ENCODE assay signal across 8 mouse cellular contexts in genomic region chr7:80140815-80141214, GRCm38 (mm10). TPM values are rescaled to one million over a fixed set of nuclear protein-coding genes. Genes with fewer than 3 reads are reported as not detected.
DNase-seq lines count a peak whose midpoint lies in the region; ATAC-seq and TF ChIP-seq lines count a peak whose summit lies in the region.

No protein-coding gene starts in this region.

- H3K9ac ChIP-seq in embryonic facial prominence, embryonic 12.5 days, result no peak overlapping the region
- H3K9ac ChIP-seq in kidney, embryonic 15.5 days, result 0 out of 2 replicates have a peak overlapping the region, but pooled peaks have one; percentile 21
- no peak overlapping the region for H3K9ac ChIP-seq in liver, embryonic 14.5 days (replicated peaks)
- H3K9ac ChIP-seq in neural tube, embryonic 14.5 days (replicated peaks; ENCODE audit: low read depth, low read length), result no peak overlapping the region

- H3K9me3 ChIP-seq in embryonic facial prominence, embryonic 12.5 days, result peaks cover 7% of the 10 kb centered on the region
- peaks cover 4% of the 10 kb centered on the region; the same call in 1 of the 2 replicates for H3K9me3 ChIP-seq in heart, embryonic 10.5 days
- H3K9me3 ChIP-seq in kidney, embryonic 15.5 days (replicated peaks), result 0 out of 2 replicates have a peak, but pooled peaks cover 3% of the 10 kb centered on the region
- H3K9me3 ChIP-seq in liver, embryonic 14.5 days (ENCODE audit: control insufficient read depth, low read length), result no peaks in the 10 kb centered on the region
- H3K9me3 ChIP-seq in neural tube, embryonic 14.5 days (ENCODE audit: control insufficient read depth, low read length), result no peaks in the 10 kb centered on the region

- H3K4me2 ChIP-seq in embryonic facial prominence, embryonic 12.5 days (replicated peaks), result no peak overlapping the region
- no peak overlapping the region for H3K4me2 ChIP-seq in kidney, embryonic 15.5 days
- no peak overlapping the region for H3K4me2 ChIP-seq in liver, embryonic 14.5 days (ENCODE audit: low read depth)
- H3K4me2 ChIP-seq in neural tube, embryonic 14.5 days (ENCODE audit: low read depth, low read length), result no peak overlapping the region

- peaks cover 8% of the 10 kb centered on the region; the same call in 1 of the 2 replicates for H3K4me1 ChIP-seq in embryonic facial prominence, embryonic 12.5 days
- H3K4me1 ChIP-seq in heart, embryonic 10.5 days, result peaks cover 11% of the 10 kb centered on the region
- peaks cover 10% of the 10 kb centered on the region for H3K4me1 ChIP-seq in kidney, embryonic 15.5 days
- H3K4me1 ChIP-seq in liver, embryonic 14.5 days (replicated peaks; ENCODE audit: control insufficient read depth in 2 of 2, insufficient read depth in 2 of 2, low read length in 1 of 2), result peaks cover 24 to 32% of the 10 kb centered on the region in 2 experiments
- H3K4me1 ChIP-seq in neural tube, embryonic 14.5 days (ENCODE audit: control insufficient read depth, insufficient read depth, low read length), result no peaks in the 10 kb centered on the region
- H3K4me1 ChIP-seq in testis, adult 2 months (ENCODE audit: control insufficient read depth, insufficient read depth, low read length), result peaks cover 11% of the 10 kb centered on the region

- H3K27ac ChIP-seq in embryonic facial prominence, embryonic 12.5 days, result no peak overlapping the region
- H3K27ac ChIP-seq in heart, embryonic 10.5 days, result peak overlapping the region; percentile 38; the same call in 1 of the 2 replicates
- no peak overlapping the region for H3K27ac ChIP-seq in kidney, embryonic 15.5 days
- H3K27ac ChIP-seq in liver, embryonic 14.5 days, result no peak overlapping the region
- no peak overlapping the region for H3K27ac ChIP-seq in neural tube, embryonic 14.5 days (ENCODE audit: low read depth, low read length)
- H3K27ac ChIP-seq in testis, adult 2 months (ENCODE audit: control insufficient read depth, insufficient read depth, low read depth, low read length), result no peak overlapping the region

- no peak overlapping the region for H3K4me3 ChIP-seq in embryonic facial prominence, embryonic 12.5 days
- H3K4me3 ChIP-seq in heart, embryonic 10.5 days, result no peak overlapping the region
- no peak overlapping the region for H3K4me3 ChIP-seq in kidney, embryonic 15.5 days (replicated peaks)
- no peak overlapping the region for H3K4me3 ChIP-seq in liver, embryonic 14.5 days (ENCODE audit: insufficient read depth in 1 of 2, low read depth in 2 of 2, low read length in 2 of 2)
- H3K4me3 ChIP-seq in neural tube, embryonic 14.5 days (ENCODE audit: low read depth, low read length), result no peak overlapping the region
- H3K4me3 ChIP-seq in testis, adult 2 months (ENCODE audit: control insufficient read depth, low read depth, low read length), result no peak overlapping the region

- 17% methylated on average over 9 of the region's 9 CpGs for WGBS in embryonic facial prominence, embryonic 12.5 days
- 19% methylated on average over 9 of the region's 9 CpGs for WGBS in heart, embryonic 10.5 days
- 13% methylated on average over 9 of the region's 9 CpGs for WGBS in kidney, embryonic 15.5 days
- 20% methylated on average over 9 of the region's 9 CpGs for WGBS in liver, embryonic 14.5 days (ENCODE audit: insufficient replicate concordance)
- 16% methylated on average over 9 of the region's 9 CpGs for WGBS in neural tube, embryonic 14.5 days

- peak; percentile 91 for TF ChIP-seq CTCF in liver, embryonic 14.5 days (IDR thresholded peaks at IDR 0.05; ENCODE audit: low read depth)
- peak; percentile 64; the same call in 1 of the 2 replicates for TF ChIP-seq CTCF in testis, adult 2 months (IDR thresholded peaks at IDR 0.05; ENCODE audit: control insufficient read depth, insufficient read depth, insufficient replicate concordance, low read depth, low read length)

- no peak for TF ChIP-seq EP300 in liver, embryonic 14.5 days (IDR thresholded peaks at IDR 0.05; ENCODE audit: low read depth)

- no peaks in the 10 kb centered on the region for H3K27me3 ChIP-seq in embryonic facial prominence, embryonic 12.5 days
- no peaks in the 10 kb centered on the region; the same call in 1 of the 2 replicates for H3K27me3 ChIP-seq in heart, embryonic 10.5 days (ENCODE audit: insufficient read depth, poor library complexity, severe bottlenecking)
- H3K27me3 ChIP-seq in kidney, embryonic 15.5 days, result no peaks in the 10 kb centered on the region
- no peaks in the 10 kb centered on the region for H3K27me3 ChIP-seq in liver, embryonic 14.5 days (ENCODE audit: control insufficient read depth, insufficient read depth, low read length)
- no peaks in the 10 kb centered on the region for H3K27me3 ChIP-seq in neural tube, embryonic 14.5 days (ENCODE audit: control insufficient read depth, insufficient read depth, low read length)
- no peaks in the 10 kb centered on the region for H3K27me3 ChIP-seq in testis, adult 2 months (ENCODE audit: control insufficient read depth, insufficient read depth, low read length)

- H3K36me3 ChIP-seq in embryonic facial prominence, embryonic 12.5 days, result no peaks in the 10 kb centered on the region
- no peaks in the 10 kb centered on the region for H3K36me3 ChIP-seq in heart, embryonic 10.5 days
- no peaks in the 10 kb centered on the region for H3K36me3 ChIP-seq in kidney, embryonic 15.5 days
- H3K36me3 ChIP-seq in liver, embryonic 14.5 days (replicated peaks; ENCODE audit: control insufficient read depth, insufficient read depth, low read depth), result no peaks in the 10 kb centered on the region
- H3K36me3 ChIP-seq in neural tube, embryonic 14.5 days (ENCODE audit: control insufficient read depth, insufficient read depth, low read length), result no peaks in the 10 kb centered on the region
- no peaks in the 10 kb centered on the region for H3K36me3 ChIP-seq in testis, adult 2 months (ENCODE audit: control insufficient read depth, insufficient read depth, low read length)

- peak; percentile 66 for ATAC-seq in embryonic facial prominence, embryonic 12.5 days (ENCODE audit: insufficient number of reproducible peaks, insufficient read depth, low FRiP score, low TSS enrichment)
- 0 out of 2 replicates have a peak, but pooled peaks have one; percentile 52 for ATAC-seq in kidney, embryonic 15.5 days (replicated peaks; ENCODE audit: low FRiP score)
- ATAC-seq in liver, embryonic 14.5 days (ENCODE audit: insufficient read depth), result peak; percentile 60
- ATAC-seq in neural tube, embryonic 14.5 days (ENCODE audit: low read depth), result peak; percentile 66; the same call in 1 of the 2 replicates

- TF ChIP-seq POLR2A in testis, adult 2 months (IDR thresholded peaks at IDR 0.05; ENCODE audit: control insufficient read depth, low read depth, low read length), result no peak

- peak; percentile 85 to 87 for DNase-seq in B cell, adult 2 months
- peak; percentile 82 to 85 for DNase-seq in adrenal gland, postnatal 36 days
- no peak for DNase-seq in heart, embryonic 10.5 days (ENCODE audit: low spot score)
- DNase-seq in liver, embryonic 14.5 days (ENCODE audit: low read depth in 3 of 3, low spot score in 3 of 3), result peak in 1 of 3 experiments; percentile 56

RNA-seq across cellular contexts. Expression of gene Idh2, which starts 25.6 kb away (rescaled TPM):
- 100 to 1,000 TPM; 148 to 188 TPM for total RNA-seq in adrenal gland, postnatal 36 days (2021)
- polyA plus RNA-seq in embryonic facial prominence, embryonic 12.5 days (2016; fragmentation: Nextera tagmentation; extraction: Ambion mirVana), result 495 and 498 TPM in 2 replicates
- 830 and 1,266 TPM in 2 replicates for polyA plus RNA-seq in heart, embryonic 10.5 days (2016; fragmentation: Nextera tagmentation; extraction: Ambion mirVana)
- 633 and 674 TPM in 2 replicates for polyA plus RNA-seq in kidney, embryonic 15.5 days (2015; fragmentation: Nextera tagmentation; extraction: Ambion mirVana)
- polyA plus RNA-seq in liver, embryonic 14.5 days (2012; rRNA removed), result 83.7 and 88.2 TPM in 2 replicates
- 128 and 132 TPM in 2 replicates for polyA plus RNA-seq in liver, embryonic 14.5 days (2014; fragmentation: Nextera tagmentation; extraction: Ambion mirVana)
- polyA plus RNA-seq in neural tube, embryonic 14.5 days (2014; fragmentation: Nextera tagmentation; extraction: Ambion mirVana), result 189 and 215 TPM in 2 replicates
- 9.6 and 11.2 TPM in 2 replicates for polyA plus RNA-seq in testis, adult 2 months (2012; rRNA removed)

RNA-seq across cellular contexts. Expression of gene Sema4b, which starts 45.8 kb away (rescaled TPM):
- 10 to 100 TPM; 47.3 to 57.2 TPM for total RNA-seq in adrenal gland, postnatal 36 days (2021)
- 14.6 and 14.9 TPM in 2 replicates for polyA plus RNA-seq in embryonic facial prominence, embryonic 12.5 days (2016; fragmentation: Nextera tagmentation; extraction: Ambion mirVana)
- polyA plus RNA-seq in heart, embryonic 10.5 days (2016; fragmentation: Nextera tagmentation; extraction: Ambion mirVana), result 7.8 and 8.9 TPM in 2 replicates
- 17.1 and 21.9 TPM in 2 replicates for polyA plus RNA-seq in kidney, embryonic 15.5 days (2015; fragmentation: Nextera tagmentation; extraction: Ambion mirVana)
- polyA plus RNA-seq in liver, embryonic 14.5 days (2012; rRNA removed), result 6.1 and 6.4 TPM in 2 replicates
- polyA plus RNA-seq in liver, embryonic 14.5 days (2014; fragmentation: Nextera tagmentation; extraction: Ambion mirVana), result 8.5 and 9.9 TPM in 2 replicates
- 18.7 and 25.7 TPM in 2 replicates for polyA plus RNA-seq in neural tube, embryonic 14.5 days (2014; fragmentation: Nextera tagmentation; extraction: Ambion mirVana)
- polyA plus RNA-seq in testis, adult 2 months (2012; rRNA removed), result 5.2 and 5.6 TPM in 2 replicates
